Mouse (Mus musculus) midbrain, embryonic 10.5 days (tissue): ENCODE measurements at regions not wholly inside any gene's neighbourhood (a gene's known extent, or its start where the extent isn't known, plus 50 kb on each side); places are given as distances from the start of the nearest gene placed in this dataset.

Experiments used
- DNase-seq: peaks from one replicate; pipeline ENCODE4 v3.0.0-alpha.2; 2017; ENCODE audit warnings: low spot score
- H3K27ac ChIP-seq: fragments of 300-500 bp; sonication (generic); replicated peaks from 2 replicates; pipeline ENCODE4 v1.5.1; 2016; ENCODE audit warnings: mild to moderate bottlenecking
- H3K27me3 ChIP-seq: fragments of 300-500 bp; sonication (generic); 2 replicates; pipeline ENCODE4 v1.6.1; 2016; ENCODE audit warnings: low read depth, mild to moderate bottlenecking; ENCODE audit not compliant: poor library complexity, severe bottlenecking
- H3K36me3 ChIP-seq: fragments of 300-500 bp; sonication (generic); 2 replicates; pipeline ENCODE4 v1.6.1; 2016; ENCODE audit warnings: mild to moderate bottlenecking, moderate library complexity
- H3K4me1 ChIP-seq: fragments of 300-500 bp; sonication (generic); 2 replicates; pipeline ENCODE4 v1.6.1; 2016
- H3K4me3 ChIP-seq: fragments of 300-500 bp; sonication (generic); 2 replicates; pipeline ENCODE4 v1.5.1; 2016; ENCODE audit warnings: mild to moderate bottlenecking, moderate library complexity
- H3K9me3 ChIP-seq: fragments of 300-500 bp; sonication (generic); replicated peaks from 2 replicates; pipeline ENCODE4 v1.6.1; 2016; ENCODE audit warnings: mild to moderate bottlenecking
- WGBS: fragments of 180-500 bp; shearing (Covaris S2); methylation state at CpG from one replicate; pipeline ENCODE4 v1.1.7; 2016; 5-methylcytosine and 5-hydroxymethylcytosine counted together

GRCm38 (mm10) chr13:47429856-47430365 is 307.5 kb downstream of the Rnf144b start:
- Histone ChIP-seq H3K36me3 (no peaks in the 10 kb centered on the region), H3K9me3 (no peaks in the 10 kb centered on the region), H3K27me3 (no peaks in the 10 kb centered on the region), H3K27ac (no peak overlapping the region), H3K4me1 (peaks cover 4% of the 10 kb centered on the region; the same call in 1 of the 2 replicates), H3K4me3 (no peak overlapping the region)
- 67% methylated on average over 8 of the region's 8 CpGs for WGBS
- no peak for DNase-seq

GRCm38 (mm10) chr13:47430409-47430808 is 308.0 kb downstream of the Rnf144b start:
- Histone ChIP-seq H3K27me3 (no peaks in the 10 kb centered on the region), H3K4me3 (no peak overlapping the region), H3K9me3 (no peaks in the 10 kb centered on the region), H3K27ac (no peak overlapping the region), H3K4me1 (peaks cover 4% of the 10 kb centered on the region; the same call in 1 of the 2 replicates), H3K36me3 (no peaks in the 10 kb centered on the region)
- no peak for DNase-seq
- 81% methylated on average over 9 of the region's 9 CpGs for WGBS

- Histone ChIP-seq H3K4me3 (no peak overlapping the region), H3K36me3 (no peaks in the 10 kb centered on the region), H3K4me1 (no peaks in the 10 kb centered on the region), H3K9me3 (no peaks in the 10 kb centered on the region), H3K27ac (no peak overlapping the region), H3K27me3 (no peaks in the 10 kb centered on the region)
- WGBS: 93% methylated on average over 7 of the region's 7 CpGs
- no peak for DNase-seq
Measured at GRCm38 (mm10) chr13:47435631-47436030, 313.2 kb downstream of the Rnf144b start.

- no peak for DNase-seq
- H3K36me3 ChIP-seq: no peaks in the 10 kb centered on the region
- WGBS: 85% methylated on average over 3 of the region's 3 CpGs
- no peaks in the 10 kb centered on the region for H3K4me1 ChIP-seq
- H3K27me3 ChIP-seq: no peaks in the 10 kb centered on the region
- no peaks in the 10 kb centered on the region for H3K9me3 ChIP-seq
- H3K27ac ChIP-seq: no peak overlapping the region
- H3K4me3 ChIP-seq: no peak overlapping the region
Measured at GRCm38 (mm10) chr13:47444876-47445275, 322.4 kb downstream of the Rnf144b start.

- no peak overlapping the region for H3K4me3 ChIP-seq
- H3K4me1 ChIP-seq: no peaks in the 10 kb centered on the region
- no peaks in the 10 kb centered on the region for H3K27me3 ChIP-seq
- no peak overlapping the region for H3K27ac ChIP-seq
- no peaks in the 10 kb centered on the region for H3K9me3 ChIP-seq
- no peaks in the 10 kb centered on the region for H3K36me3 ChIP-seq
- 90% methylated on average over 17 of the region's 17 CpGs for WGBS
- DNase-seq: no peak
Measured at GRCm38 (mm10) chr13:47452186-47452760, 329.8 kb downstream of the Rnf144b start.

- WGBS: 92% methylated on average over 8 of the region's 8 CpGs
- Histone ChIP-seq H3K27ac (no peak overlapping the region), H3K4me3 (no peak overlapping the region), H3K27me3 (no peaks in the 10 kb centered on the region), H3K4me1 (no peaks in the 10 kb centered on the region), H3K36me3 (no peaks in the 10 kb centered on the region), H3K9me3 (no peaks in the 10 kb centered on the region)
- no peak for DNase-seq
Measured at GRCm38 (mm10) chr13:47462148-47462547, 339.7 kb downstream of the Rnf144b start.

GRCm38 (mm10) chr13:47471543-47472213 is 349.2 kb downstream of the Rnf144b start:
- no peak overlapping the region for H3K27ac ChIP-seq
- H3K27me3 ChIP-seq: no peaks in the 10 kb centered on the region
- 74% methylated on average over 14 of the region's 14 CpGs for whole genome bisulfite sequencing
- no peak overlapping the region for H3K4me3 ChIP-seq
- no peak for DNase-seq
- no peaks in the 10 kb centered on the region for H3K36me3 ChIP-seq
- no peaks in the 10 kb centered on the region for H3K9me3 ChIP-seq
- peaks cover 16% of the 10 kb centered on the region for H3K4me1 ChIP-seq

- H3K27me3 ChIP-seq: no peaks in the 10 kb centered on the region
- H3K4me1 ChIP-seq: peaks cover 10% of the 10 kb centered on the region
- no peak overlapping the region for H3K4me3 ChIP-seq
- WGBS: 79% methylated on average over 10 of the region's 10 CpGs
- no peak overlapping the region for H3K27ac ChIP-seq
- no peaks in the 10 kb centered on the region for H3K9me3 ChIP-seq
- no peak for DNase-seq
- no peaks in the 10 kb centered on the region for H3K36me3 ChIP-seq
Measured at GRCm38 (mm10) chr13:47480159-47480558, 357.7 kb downstream of the Rnf144b start.

GRCm38 (mm10) chr13:47484819-47485218 is 362.4 kb downstream of the Rnf144b start:
- H3K9me3 ChIP-seq: no peaks in the 10 kb centered on the region
- H3K4me3 ChIP-seq: no peak overlapping the region
- no peak overlapping the region for H3K27ac ChIP-seq
- H3K27me3 ChIP-seq: no peaks in the 10 kb centered on the region
- H3K36me3 ChIP-seq: no peaks in the 10 kb centered on the region
- no peak for DNase-seq
- H3K4me1 ChIP-seq: no peaks in the 10 kb centered on the region
- 91% methylated on average over 2 of the region's 2 CpGs for WGBS

- DNase-seq: no peak
- H3K9me3 ChIP-seq: no peaks in the 10 kb centered on the region
- H3K4me3 ChIP-seq: no peak overlapping the region
- H3K27ac ChIP-seq: no peak overlapping the region
- no peaks in the 10 kb centered on the region for H3K27me3 ChIP-seq
- no peaks in the 10 kb centered on the region for H3K36me3 ChIP-seq
- H3K4me1 ChIP-seq: no peaks in the 10 kb centered on the region
Measured at GRCm38 (mm10) chr13:47486111-47486510, 363.7 kb downstream of the Rnf144b start.

- Histone ChIP-seq H3K9me3 (no peaks in the 10 kb centered on the region), H3K36me3 (no peaks in the 10 kb centered on the region), H3K4me3 (no peak overlapping the region), H3K4me1 (no peaks in the 10 kb centered on the region), H3K27me3 (no peaks in the 10 kb centered on the region), H3K27ac (no peak overlapping the region)
- WGBS: 93% methylated on average over 3 of the region's 3 CpGs
- DNase-seq: no peak
Measured at GRCm38 (mm10) chr13:47486658-47487057, 364.2 kb downstream of the Rnf144b start.

GRCm38 (mm10) chr13:47505380-47505955 is 383.0 kb downstream of the Rnf144b start:
- no peak overlapping the region for H3K4me3 ChIP-seq
- H3K4me1 ChIP-seq: no peaks in the 10 kb centered on the region
- no peak overlapping the region for H3K27ac ChIP-seq
- 95% methylated on average over 15 of the region's 15 CpGs for WGBS
- H3K27me3 ChIP-seq: no peaks in the 10 kb centered on the region
- no peaks in the 10 kb centered on the region for H3K9me3 ChIP-seq
- DNase-seq: no peak
- no peaks in the 10 kb centered on the region for H3K36me3 ChIP-seq

GRCm38 (mm10) chr13:47532935-47533334 is 410.5 kb downstream of the Rnf144b start:
- no peak for DNase-seq
- 100% methylated on average over 1 of the region's 1 CpGs for WGBS
- no peak overlapping the region for H3K27ac ChIP-seq
- H3K9me3 ChIP-seq: no peaks in the 10 kb centered on the region
- H3K4me1 ChIP-seq: no peaks in the 10 kb centered on the region
- H3K4me3 ChIP-seq: no peak overlapping the region
- H3K36me3 ChIP-seq: no peaks in the 10 kb centered on the region
- H3K27me3 ChIP-seq: no peaks in the 10 kb centered on the region
